In the genomic region with DNA sequence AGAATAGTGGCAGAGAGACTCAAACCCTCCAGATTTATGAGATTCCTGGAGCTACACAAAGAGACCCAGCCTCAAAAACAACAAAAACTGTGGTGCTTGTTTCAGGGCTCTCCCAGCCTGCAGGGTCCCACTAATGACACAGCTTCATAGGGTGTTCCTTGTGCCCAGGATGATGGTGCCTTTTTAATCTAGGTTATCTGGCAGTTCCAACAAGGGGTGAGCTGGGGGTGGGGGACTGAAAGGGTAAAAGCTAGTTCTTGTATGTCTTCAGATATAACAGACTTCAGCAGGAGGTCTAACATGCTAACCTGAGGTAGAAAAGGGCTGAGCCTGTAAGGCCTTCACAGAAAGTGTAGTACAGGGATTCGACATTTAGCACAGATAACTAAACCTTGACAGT, we compare ENCODE assay signal across 22 mouse cellular contexts.
DNase-seq lines count a peak whose midpoint lies in the region; ATAC-seq and TF ChIP-seq lines count a peak whose summit lies in the region.
"Had no signal": no experiment of that assay in that cellular context is flagged by ENCODE, and none has a peak within 500 bp of the region (broad histone marks: within the 10 kb centered on the region; RNA-seq: fewer than 3 reads in every experiment).

No protein-coding gene starts in this region.

- H3K4me1 ChIP-seq in heart, embryonic 10.5 days, result peaks cover 3% of the 10 kb centered on the region
- peaks cover 35% of the 10 kb centered on the region for H3K4me1 ChIP-seq in embryonic facial prominence, embryonic 10.5 days
- H3K4me1 ChIP-seq in forebrain, embryonic 15.5 days, result peaks cover 15% of the 10 kb centered on the region
- H3K4me1 ChIP-seq in liver, embryonic 14.5 days (replicated peaks; ENCODE audit: control insufficient read depth in 2 of 2, insufficient read depth in 2 of 2, low read length in 1 of 2), result peaks cover 40 to 45% of the 10 kb centered on the region in 2 experiments
- no peaks in the 10 kb centered on the region for H3K4me1 ChIP-seq in intestine, embryonic 15.5 days (replicated peaks)
- H3K4me1 ChIP-seq: heart, embryonic 15.5 days had no signal

- no peaks in the 10 kb centered on the region for H3K9me3 ChIP-seq in heart, embryonic 10.5 days
- H3K9me3 ChIP-seq in embryonic facial prominence, embryonic 10.5 days, result no peaks in the 10 kb centered on the region
- H3K9me3 ChIP-seq in forebrain, embryonic 15.5 days, result no peaks in the 10 kb centered on the region
- H3K9me3 ChIP-seq in liver, embryonic 14.5 days (ENCODE audit: control insufficient read depth, low read length), result no peaks in the 10 kb centered on the region
- H3K9me3 ChIP-seq in intestine, embryonic 15.5 days, result no peaks in the 10 kb centered on the region
- H3K9me3 ChIP-seq: embryonic facial prominence, embryonic 13.5 days; heart, embryonic 15.5 days; midbrain, embryonic 13.5 days; neural tube, embryonic 15.5 days had no signal

- no peak overlapping the region for H3K4me2 ChIP-seq in forebrain, embryonic 15.5 days (replicated peaks)
- H3K4me2 ChIP-seq in liver, embryonic 14.5 days (ENCODE audit: low read depth), result peak overlapping the region; percentile 24; the same call in 1 of the 2 replicates
- H3K4me2 ChIP-seq in intestine, embryonic 15.5 days (replicated peaks), result no peak overlapping the region
- H3K4me2 ChIP-seq: heart, embryonic 15.5 days had no signal

- TF ChIP-seq EP300 in liver, embryonic 14.5 days (IDR thresholded peaks at IDR 0.05; ENCODE audit: low read depth), result no peak

- no peaks in the 10 kb centered on the region for H3K36me3 ChIP-seq in heart, embryonic 10.5 days
- H3K36me3 ChIP-seq in embryonic facial prominence, embryonic 10.5 days (replicated peaks), result 0 out of 2 replicates have a peak, but pooled peaks cover 4% of the 10 kb centered on the region
- no peaks in the 10 kb centered on the region for H3K36me3 ChIP-seq in forebrain, embryonic 15.5 days
- no peaks in the 10 kb centered on the region for H3K36me3 ChIP-seq in liver, embryonic 14.5 days (replicated peaks; ENCODE audit: control insufficient read depth, insufficient read depth, low read depth)
- no peaks in the 10 kb centered on the region for H3K36me3 ChIP-seq in intestine, embryonic 15.5 days
- H3K36me3 ChIP-seq: embryonic facial prominence, embryonic 13.5 days; heart, embryonic 15.5 days; midbrain, embryonic 13.5 days; neural tube, embryonic 15.5 days had no signal

- no peak for TF ChIP-seq CTCF in liver, embryonic 14.5 days (IDR thresholded peaks at IDR 0.05; ENCODE audit: low read depth)

- H3K27me3 ChIP-seq in heart, embryonic 10.5 days (ENCODE audit: insufficient read depth, poor library complexity, severe bottlenecking), result no peaks in the 10 kb centered on the region
- H3K27me3 ChIP-seq in embryonic facial prominence, embryonic 10.5 days (replicated peaks; ENCODE audit: low read depth, poor library complexity, severe bottlenecking), result no peaks in the 10 kb centered on the region
- no peaks in the 10 kb centered on the region for H3K27me3 ChIP-seq in forebrain, embryonic 15.5 days
- no peaks in the 10 kb centered on the region for H3K27me3 ChIP-seq in liver, embryonic 14.5 days (ENCODE audit: control insufficient read depth, insufficient read depth, low read length)
- H3K27me3 ChIP-seq in intestine, embryonic 15.5 days (replicated peaks), result no peaks in the 10 kb centered on the region
- H3K27me3 ChIP-seq: embryonic facial prominence, embryonic 13.5 days; heart, embryonic 15.5 days; midbrain, embryonic 13.5 days; neural tube, embryonic 15.5 days had no signal

- peak; percentile 51 for DNase-seq in heart, adult 11 months
- DNase-seq in heart, embryonic 10.5 days (ENCODE audit: low spot score), result no peak
- DNase-seq in embryonic facial prominence, embryonic 10.5 days (ENCODE audit: low spot score), result no peak
- no peak for DNase-seq in liver, embryonic 14.5 days (ENCODE audit: low read depth in 3 of 3, low spot score in 3 of 3)
- DNase-seq in cerebellum, postnatal 14 days, result no peak
- DNase-seq: adrenal gland, postnatal 14 days; cerebellum, adult 11-12 months; cerebellum, postnatal 36 days; gastrocnemius, postnatal 10 days; kidney, adult 2 months; kidney, postnatal 4 days; lung, postnatal 36 days; right cerebral cortex, adult 18-20 months; spleen, adult 18-20 months; thymus, postnatal 14 days had no signal

- ATAC-seq in forebrain, embryonic 15.5 days (replicated peaks), result no peak
- peak; percentile 64 for ATAC-seq in liver, embryonic 14.5 days (ENCODE audit: insufficient read depth)
- ATAC-seq in intestine, embryonic 15.5 days, result no peak
- ATAC-seq: CD4-positive, CD25-positive, alpha-beta regulatory T cell, adult 4 months had no signal

- 85% methylated on average over 1 of the region's 1 CpGs for WGBS in heart, embryonic 10.5 days
- 68% methylated on average over 1 of the region's 1 CpGs for WGBS in embryonic facial prominence, embryonic 10.5 days
- 53% methylated on average over 1 of the region's 1 CpGs for WGBS in forebrain, embryonic 15.5 days
- 73% methylated on average over 1 of the region's 1 CpGs for WGBS in liver, embryonic 14.5 days (ENCODE audit: insufficient replicate concordance)
- WGBS in intestine, embryonic 15.5 days, result 77% methylated on average over 1 of the region's 1 CpGs

- H3K9ac ChIP-seq in forebrain, embryonic 15.5 days (replicated peaks), result no peak overlapping the region
- peak overlapping the region; percentile 31 for H3K9ac ChIP-seq in liver, embryonic 14.5 days (replicated peaks)
- no peak overlapping the region for H3K9ac ChIP-seq in intestine, embryonic 15.5 days
- H3K9ac ChIP-seq: embryonic facial prominence, embryonic 13.5 days; heart, embryonic 15.5 days; midbrain, embryonic 13.5 days; neural tube, embryonic 15.5 days had no signal

- no peak overlapping the region for H3K27ac ChIP-seq in heart, embryonic 10.5 days
- peak overlapping the region; percentile 80 for H3K27ac ChIP-seq in embryonic facial prominence, embryonic 10.5 days (replicated peaks)
- 0 out of 2 replicates have a peak overlapping the region, but pooled peaks have one; percentile 1 for H3K27ac ChIP-seq in forebrain, embryonic 15.5 days (replicated peaks)
- peak overlapping the region; percentile 50 for H3K27ac ChIP-seq in liver, embryonic 14.5 days
- no peak overlapping the region for H3K27ac ChIP-seq in intestine, embryonic 15.5 days
- H3K27ac ChIP-seq: heart, embryonic 15.5 days; neural tube, embryonic 15.5 days had no signal

- H3K4me3 ChIP-seq in heart, embryonic 10.5 days, result no peak overlapping the region
- no peak overlapping the region for H3K4me3 ChIP-seq in embryonic facial prominence, embryonic 10.5 days
- no peak overlapping the region for H3K4me3 ChIP-seq in forebrain, embryonic 15.5 days
- H3K4me3 ChIP-seq in liver, embryonic 14.5 days (ENCODE audit: insufficient read depth in 1 of 2, low read depth in 2 of 2, low read length in 2 of 2), result no peak overlapping the region
- H3K4me3 ChIP-seq in intestine, embryonic 15.5 days (replicated peaks), result no peak overlapping the region
- H3K4me3 ChIP-seq: embryonic facial prominence, embryonic 13.5 days; heart, embryonic 15.5 days; midbrain, embryonic 13.5 days; neural tube, embryonic 15.5 days had no signal

Comparison
In these comparisons a context has a peak if more than half of its experiments do, and no peak if none do; other contexts are left out.
1. H3K27ac ChIP-seq: peak in embryonic facial prominence, embryonic 10.5 days (single experiment), forebrain, embryonic 15.5 days (single experiment) and liver, embryonic 14.5 days (single experiment); none in heart, embryonic 10.5 days (single experiment) and intestine, embryonic 15.5 days (single experiment).